12 mouse cellular contexts compared by ENCODE assay signal in genomic region chr4:62736904-62737303, GRCm38 (mm10).
DNase-seq lines count a peak whose midpoint lies in the region; ATAC-seq and TF ChIP-seq lines count a peak whose summit lies in the region.
"Had no signal": no experiment of that assay in that cellular context is flagged by ENCODE, and none has a peak within 500 bp of the region (broad histone marks: within the 10 kb centered on the region; RNA-seq: fewer than 3 reads in every experiment).

No protein-coding gene starts in this region.

- no peak for DNase-seq in heart, adult 2 months
- no peak for DNase-seq in heart, adult 18-20 months
- DNase-seq in kidney, adult 18-20 months = no peak
- DNase-seq in midbrain, embryonic 10.5 days (ENCODE audit: low spot score) = no peak
- no peak for DNase-seq in midbrain, postnatal 0 days (ENCODE audit: low spot score)
- DNase-seq in midbrain, embryonic 11.5 days (ENCODE audit: low spot score, missing footprints) = no peak
- DNase-seq: adrenal gland, postnatal 25 days; thymus, postnatal 4 days had no signal

- H3K9me3 ChIP-seq in kidney, embryonic 16.5 days (ENCODE audit: low read length) = no peaks in the 10 kb centered on the region
- no peaks in the 10 kb centered on the region; the same call in 1 of the 2 replicates for H3K9me3 ChIP-seq in midbrain, embryonic 10.5 days (replicated peaks)
- no peaks in the 10 kb centered on the region for H3K9me3 ChIP-seq in midbrain, postnatal 0 days (ENCODE audit: low read length)
- H3K9me3 ChIP-seq in stomach, embryonic 15.5 days = no peaks in the 10 kb centered on the region
- no peaks in the 10 kb centered on the region for H3K9me3 ChIP-seq in midbrain, embryonic 11.5 days (ENCODE audit: control insufficient read depth, low read length)
- H3K9me3 ChIP-seq: limb, embryonic 12.5 days had no signal

- no peak overlapping the region for H3K9ac ChIP-seq in heart, adult 2 months (ENCODE audit: low read depth, low read length)
- 0 out of 2 replicates have a peak overlapping the region, but pooled peaks have one; percentile 7 for H3K9ac ChIP-seq in kidney, embryonic 16.5 days (replicated peaks; ENCODE audit: low read length)
- H3K9ac ChIP-seq in midbrain, postnatal 0 days (replicated peaks; ENCODE audit: low read length, poor library complexity, severe bottlenecking) = no peak overlapping the region
- no peak overlapping the region for H3K9ac ChIP-seq in stomach, embryonic 15.5 days
- H3K9ac ChIP-seq in midbrain, embryonic 11.5 days (ENCODE audit: low read length) = no peak overlapping the region
- H3K9ac ChIP-seq: limb, embryonic 12.5 days had no signal

- H3K79me2 ChIP-seq in heart, adult 2 months (replicated peaks; ENCODE audit: control insufficient read depth, insufficient read depth, low read length) = no peaks in the 10 kb centered on the region

- no peak for ATAC-seq in kidney, embryonic 16.5 days (ENCODE audit: low FRiP score, low TSS enrichment)
- ATAC-seq in midbrain, postnatal 0 days (ENCODE audit: low FRiP score) = no peak
- no peak for ATAC-seq in stomach, embryonic 15.5 days (ENCODE audit: insufficient read depth, low FRiP score, low read depth)
- no peak for ATAC-seq in midbrain, embryonic 11.5 days (ENCODE audit: low FRiP score)

- H3K27ac ChIP-seq in heart, adult 2 months = peak overlapping the region; percentile 52
- peak overlapping the region; percentile 74; the same call in 1 of the 2 replicates for H3K27ac ChIP-seq in kidney, embryonic 16.5 days (ENCODE audit: low read length)
- H3K27ac ChIP-seq in midbrain, embryonic 10.5 days (replicated peaks) = 0 out of 2 replicates have a peak overlapping the region, but pooled peaks have one; percentile 57
- H3K27ac ChIP-seq in midbrain, postnatal 0 days (ENCODE audit: low read depth, low read length) = no peak overlapping the region
- peak overlapping the region; percentile 81; the same call in 1 of the 2 replicates for H3K27ac ChIP-seq in stomach, embryonic 15.5 days
- H3K27ac ChIP-seq in midbrain, embryonic 11.5 days (ENCODE audit: low read depth, low read length) = no peak overlapping the region

- TF ChIP-seq EP300 in heart, adult 2 months (IDR thresholded peaks at IDR 0.05; ENCODE audit: insufficient read depth, low read depth, low read length) = no peak

- 54% methylated on average over 3 of the region's 3 CpGs for WGBS in heart, adult 2 months
- 71% methylated on average over 3 of the region's 3 CpGs for WGBS in kidney, embryonic 16.5 days
- 81% methylated on average over 3 of the region's 3 CpGs for WGBS in midbrain, embryonic 10.5 days
- 92% methylated on average over 3 of the region's 3 CpGs for WGBS in midbrain, postnatal 0 days
- WGBS in stomach, embryonic 15.5 days = 63% methylated on average over 3 of the region's 3 CpGs
- WGBS in midbrain, embryonic 11.5 days = 86% methylated on average over 3 of the region's 3 CpGs

- no peaks in the 10 kb centered on the region for H3K27me3 ChIP-seq in heart, adult 2 months (ENCODE audit: control insufficient read depth, insufficient read depth, low read length)
- H3K27me3 ChIP-seq in kidney, embryonic 16.5 days (ENCODE audit: insufficient read depth, low read length) = no peaks in the 10 kb centered on the region
- H3K27me3 ChIP-seq in midbrain, embryonic 10.5 days (ENCODE audit: low read depth, poor library complexity, severe bottlenecking) = no peaks in the 10 kb centered on the region
- no peaks in the 10 kb centered on the region for H3K27me3 ChIP-seq in midbrain, postnatal 0 days (ENCODE audit: insufficient read depth, low read length)
- no peaks in the 10 kb centered on the region for H3K27me3 ChIP-seq in stomach, embryonic 15.5 days (replicated peaks)
- H3K27me3 ChIP-seq in midbrain, embryonic 11.5 days (ENCODE audit: control insufficient read depth, insufficient read depth, low read length) = no peaks in the 10 kb centered on the region
- H3K27me3 ChIP-seq: limb, embryonic 12.5 days had no signal

- H3K36me3 ChIP-seq in heart, adult 2 months (ENCODE audit: control insufficient read depth, insufficient read depth, low read length) = peaks cover 10% of the 10 kb centered on the region
- H3K36me3 ChIP-seq in kidney, embryonic 16.5 days (ENCODE audit: insufficient read depth, low read length) = no peaks in the 10 kb centered on the region
- no peaks in the 10 kb centered on the region for H3K36me3 ChIP-seq in midbrain, embryonic 10.5 days
- no peaks in the 10 kb centered on the region for H3K36me3 ChIP-seq in midbrain, postnatal 0 days (ENCODE audit: insufficient read depth, low read length)
- H3K36me3 ChIP-seq in stomach, embryonic 15.5 days = no peaks in the 10 kb centered on the region
- no peaks in the 10 kb centered on the region for H3K36me3 ChIP-seq in midbrain, embryonic 11.5 days (ENCODE audit: control insufficient read depth, insufficient read depth, low read length)
- H3K36me3 ChIP-seq: G1E; limb, embryonic 12.5 days had no signal

- no peak overlapping the region for H3K4me3 ChIP-seq in heart, adult 2 months
- no peak overlapping the region for H3K4me3 ChIP-seq in kidney, embryonic 16.5 days (ENCODE audit: low read length)
- H3K4me3 ChIP-seq in midbrain, embryonic 10.5 days = no peak overlapping the region
- H3K4me3 ChIP-seq in midbrain, postnatal 0 days (ENCODE audit: low read depth, low read length) = no peak overlapping the region
- H3K4me3 ChIP-seq in stomach, embryonic 15.5 days (replicated peaks) = no peak overlapping the region
- no peak overlapping the region for H3K4me3 ChIP-seq in midbrain, embryonic 11.5 days (ENCODE audit: low read depth, low read length)
- H3K4me3 ChIP-seq: limb, embryonic 12.5 days had no signal

- TF ChIP-seq CTCF in heart, adult 2 months (IDR thresholded peaks at IDR 0.05) = no peak
- no peak for TF ChIP-seq CTCF in midbrain, postnatal 0 days (IDR thresholded peaks at IDR 0.05)

- intact Hi-C loops in heart, adult 2 months (cut with DNase I) = loop anchor here (2.0 kb wide), 1 partner anchor 38 kb away; no protein-coding TSS in a partner anchor

- H3K4me2 ChIP-seq in kidney, embryonic 16.5 days (replicated peaks; ENCODE audit: low read depth, low read length) = no peak overlapping the region
- H3K4me2 ChIP-seq in midbrain, postnatal 0 days (ENCODE audit: low read depth, low read length, poor library complexity, severe bottlenecking) = no peak overlapping the region
- H3K4me2 ChIP-seq in stomach, embryonic 15.5 days = no peak overlapping the region
- no peak overlapping the region for H3K4me2 ChIP-seq in midbrain, embryonic 11.5 days
- H3K4me2 ChIP-seq: limb, embryonic 12.5 days had no signal

- peaks cover 44% of the 10 kb centered on the region for H3K4me1 ChIP-seq in heart, adult 2 months (ENCODE audit: control insufficient read depth, insufficient read depth, low read length)
- peaks cover 62% of the 10 kb centered on the region for H3K4me1 ChIP-seq in kidney, embryonic 16.5 days (ENCODE audit: insufficient read depth, low read length)
- H3K4me1 ChIP-seq in midbrain, embryonic 10.5 days = peaks cover 45% of the 10 kb centered on the region
- H3K4me1 ChIP-seq in midbrain, postnatal 0 days (ENCODE audit: insufficient read depth, low read length) = no peaks in the 10 kb centered on the region; the same call in 1 of the 2 replicates
- peaks cover 57% of the 10 kb centered on the region for H3K4me1 ChIP-seq in stomach, embryonic 15.5 days
- H3K4me1 ChIP-seq in midbrain, embryonic 11.5 days (ENCODE audit: control insufficient read depth, insufficient read depth, low read length) = peaks cover 6% of the 10 kb centered on the region

- TF ChIP-seq POLR2A in heart, adult 2 months (IDR thresholded peaks at IDR 0.05; ENCODE audit: insufficient read depth, low read depth, low read length) = no peak

Comparison
In these comparisons a context has a peak if more than half of its experiments do, and no peak if none do; other contexts are left out.
1. H3K27ac ChIP-seq: peak in heart, adult 2 months (single experiment), kidney, embryonic 16.5 days (single experiment), midbrain, embryonic 10.5 days (single experiment) and stomach, embryonic 15.5 days (single experiment); none in midbrain, postnatal 0 days (single experiment) and midbrain, embryonic 11.5 days (single experiment).